Mouse (Mus musculus) stomach, postnatal 0 days (tissue): ENCODE measurements around the gene Irf2bpl.

Source experiments
- CTCF ChIP-seq: IDR thresholded peaks from 2 replicates; pipeline ENCODE4 v1.5.1; 2016; ENCODE audit warnings: antibody characterized with exemption, low read depth, mild to moderate bottlenecking, moderate library complexity
- EP300 ChIP-seq: optimal IDR thresholded peaks from 2 replicates; pipeline ENCODE3; 2016; ENCODE audit warnings: antibody characterized with exemption

DNA sequence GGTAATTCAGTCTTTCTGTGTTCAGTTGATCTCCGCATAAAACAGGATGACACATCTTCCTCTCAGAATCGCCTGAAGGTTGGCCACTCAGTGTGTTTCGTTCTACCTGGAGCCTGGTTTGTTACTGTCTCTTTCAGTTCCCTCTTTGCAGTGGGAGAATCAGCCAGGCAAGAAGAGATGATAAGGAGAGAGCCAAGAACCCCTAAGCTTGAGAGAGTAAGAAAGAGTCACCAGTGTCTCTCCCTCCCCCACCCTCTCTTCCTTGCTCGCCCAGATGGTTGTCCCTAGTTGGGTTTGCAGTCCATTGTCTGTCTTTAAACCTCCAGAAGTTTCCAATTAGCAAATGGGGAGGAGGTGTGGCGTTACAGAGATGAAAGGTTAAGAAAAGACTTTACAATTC lies 8.5 kb downstream of the Irf2bpl start:
- TF ChIP-seq CTCF (no peak), EP300 (no peak)
